Mouse (Mus musculus): ENCODE measurements around the gene Epb41. TPM values are rescaled to one million over a fixed set of nuclear protein-coding genes. Genes with fewer than 3 reads are reported as not detected.

Epb41 gene
- total and polyA plus RNA-seq, 2 experiments from 2014 or later: 29.4 to 77.1 TPM

DNA sequence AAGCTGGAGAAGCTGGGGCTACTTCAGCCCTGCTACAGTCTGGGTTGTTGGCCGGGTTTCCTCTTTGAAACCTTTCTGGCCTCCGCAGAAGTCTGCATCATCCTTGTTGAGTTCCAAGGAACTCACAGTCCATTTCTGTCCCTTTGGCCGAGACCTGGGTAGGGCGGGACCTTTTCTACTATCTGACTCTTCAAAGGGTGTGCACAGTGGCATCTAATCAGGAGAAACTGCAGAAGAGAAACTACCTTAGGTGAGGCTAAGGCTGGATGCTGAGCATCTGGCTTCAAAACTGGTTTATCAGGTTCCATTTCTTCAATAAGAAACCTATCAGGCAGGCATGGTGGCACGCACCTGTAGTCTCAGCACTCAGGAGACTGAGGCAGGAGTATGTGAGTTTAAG is 10.6 kb downstream of the Epb41 start:
- Histone ChIP-seq H3K4me1 (ENCODE audit: insufficient read depth, low read length) (no peaks in the 10 kb centered on the region), H3K4me3 (ENCODE audit: low read depth, low read length) (no peak overlapping the region), H3K4me2 (ENCODE audit: low read depth, low read length, poor library complexity, severe bottlenecking) (no peak overlapping the region), H3K27ac (ENCODE audit: low read depth, low read length) (no peak overlapping the region), H3K27me3 (ENCODE audit: insufficient read depth, low read length) (no peaks in the 10 kb centered on the region), H3K36me3 (ENCODE audit: insufficient read depth, low read length) (no peaks in the 10 kb centered on the region), H3K9ac (replicated peaks; ENCODE audit: low read length, poor library complexity, severe bottlenecking) (no peak overlapping the region), H3K9me3 (ENCODE audit: low read length) (no peaks in the 10 kb centered on the region)
- ATAC-seq (ENCODE audit: low FRiP score) (no peak), DNase-seq (ENCODE audit: low spot score) (no peak)
- no peak for TF ChIP-seq CTCF (IDR thresholded peaks at IDR 0.05)
- WGBS: 96% methylated on average over 5 of the region's 5 CpGs

DNA sequence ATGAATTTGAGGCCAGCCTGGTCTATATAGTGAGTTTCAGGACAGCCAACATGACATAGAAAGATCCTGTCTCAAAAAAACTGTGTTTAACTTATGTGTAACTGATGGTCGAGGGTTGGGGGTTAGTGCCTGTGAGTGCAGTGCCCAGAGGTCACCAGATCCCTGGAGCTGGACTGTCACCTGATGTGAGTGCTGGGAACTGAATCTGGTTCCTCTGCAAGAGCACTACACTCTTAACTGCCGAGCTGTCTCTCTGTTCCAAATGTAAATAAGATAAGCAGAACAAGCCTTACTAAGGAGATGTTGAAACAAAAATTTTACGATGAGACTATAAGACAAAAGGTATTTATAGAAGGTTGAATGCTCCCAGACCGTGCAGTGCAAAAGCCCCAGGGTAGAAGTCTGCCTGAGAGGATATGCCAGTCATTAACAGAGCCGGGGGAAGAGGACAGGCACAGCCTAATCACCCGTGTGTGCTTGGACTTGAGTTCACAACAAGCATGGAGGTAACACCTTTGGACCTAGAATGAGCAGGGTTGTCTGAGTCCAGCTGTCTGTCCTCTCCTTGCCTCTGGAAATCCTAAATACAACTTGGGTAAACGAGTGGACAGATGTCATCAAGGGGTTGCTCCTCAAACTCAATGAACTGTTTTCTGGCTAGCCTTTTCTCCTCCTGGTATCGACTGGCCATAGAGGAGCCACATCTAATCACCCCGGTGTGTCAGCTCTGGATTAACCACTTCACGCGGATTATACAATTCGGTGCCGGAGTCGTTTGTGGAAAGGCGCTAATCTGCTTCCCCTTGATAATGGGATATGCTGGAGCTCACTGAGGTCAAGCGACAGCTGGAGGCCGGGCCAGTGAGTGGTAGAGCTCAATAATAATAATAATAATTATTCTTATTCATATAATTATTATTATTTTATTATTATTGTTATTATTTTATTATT is 11.9 kb downstream of the Epb41 start:
- 55% methylated on average over 17 of the region's 17 CpGs for WGBS
- Histone ChIP-seq H3K9me3 (ENCODE audit: low read length) (no peaks in the 10 kb centered on the region), H3K27me3 (ENCODE audit: insufficient read depth, low read length) (no peaks in the 10 kb centered on the region), H3K4me2 (ENCODE audit: low read depth, low read length, poor library complexity, severe bottlenecking) (no peak overlapping the region), H3K4me3 (ENCODE audit: low read depth, low read length) (no peak overlapping the region), H3K27ac (ENCODE audit: low read depth, low read length) (no peak overlapping the region), H3K36me3 (ENCODE audit: insufficient read depth, low read length) (no peaks in the 10 kb centered on the region), H3K9ac (replicated peaks; ENCODE audit: low read length, poor library complexity, severe bottlenecking) (no peak overlapping the region), H3K4me1 (ENCODE audit: insufficient read depth, low read length) (no peaks in the 10 kb centered on the region)
- DNase-seq (ENCODE audit: low spot score) (no peak), ATAC-seq (ENCODE audit: low FRiP score) (no peak)
- TF ChIP-seq CTCF (IDR thresholded peaks at IDR 0.05): no peak

DNA sequence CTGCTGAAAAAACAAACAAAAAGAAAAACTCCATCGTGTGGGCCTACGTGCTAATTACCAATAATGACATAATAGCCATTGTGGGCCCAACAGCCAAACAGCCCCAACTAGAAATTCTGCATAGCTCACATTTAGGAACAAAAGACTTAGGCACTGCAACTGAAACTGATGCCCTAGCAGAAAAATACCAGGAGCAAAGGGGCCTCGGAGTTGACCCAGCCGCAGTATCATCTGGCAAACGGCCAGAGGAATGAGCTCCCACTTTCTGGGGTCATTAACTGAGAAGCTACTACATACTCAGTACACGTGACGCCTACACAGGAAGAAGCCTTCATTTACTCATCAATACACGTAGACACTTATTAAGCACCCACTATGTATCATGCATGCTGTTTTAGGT is 12.8 kb downstream of the Epb41 start:
- ATAC-seq (ENCODE audit: low FRiP score): no peak
- H3K4me1 ChIP-seq (ENCODE audit: insufficient read depth, low read length): no peaks in the 10 kb centered on the region

DNA sequence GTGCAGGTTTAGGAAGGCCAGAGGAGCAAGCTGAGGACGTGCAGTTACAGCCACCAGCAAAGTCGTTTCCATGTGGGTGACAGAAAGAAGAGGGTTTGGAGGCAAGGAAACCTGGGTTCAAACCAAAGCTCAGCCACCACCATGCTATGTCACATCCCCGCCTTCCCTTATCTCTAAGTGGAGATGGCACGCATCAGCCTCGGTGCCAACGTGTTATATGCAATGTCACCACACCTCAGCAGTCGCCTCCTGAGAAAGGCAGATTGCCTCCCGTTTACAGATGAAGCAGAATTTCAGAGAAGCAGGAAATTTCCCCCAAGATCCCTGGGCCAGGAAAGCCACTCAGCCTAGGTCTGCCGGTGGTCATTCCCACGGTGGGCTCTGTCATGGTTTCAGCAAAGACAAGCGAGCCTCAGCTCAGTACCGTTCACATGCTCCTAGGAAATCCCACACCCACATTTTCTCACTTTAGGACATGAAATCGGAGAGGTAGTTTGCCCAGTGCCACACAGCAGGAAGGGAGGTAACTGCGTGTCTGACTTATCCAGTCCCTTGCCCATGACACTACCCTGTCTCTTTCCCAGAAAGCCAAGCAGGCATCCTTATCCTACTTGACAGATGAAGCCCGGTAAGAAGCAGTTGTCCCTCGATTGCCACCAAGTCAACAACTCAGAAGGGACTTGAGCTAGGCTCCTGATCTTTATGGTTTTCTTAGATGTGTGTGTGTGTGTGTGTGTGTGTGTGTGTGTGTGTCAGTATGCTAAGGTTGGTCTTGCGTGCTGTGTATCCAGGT is 14.9 kb downstream of the Epb41 start:
- WGBS: 79% methylated on average over 17 of the region's 17 CpGs
- no peak overlapping the region for H3K27ac ChIP-seq (ENCODE audit: low read depth, low read length)
- no peaks in the 10 kb centered on the region for H3K9me3 ChIP-seq (ENCODE audit: low read length)
- ATAC-seq (ENCODE audit: low FRiP score) (no peak), DNase-seq (ENCODE audit: low spot score) (no peak)
- H3K36me3 ChIP-seq (ENCODE audit: insufficient read depth, low read length): no peaks in the 10 kb centered on the region
- H3K27me3 ChIP-seq (ENCODE audit: insufficient read depth, low read length): no peaks in the 10 kb centered on the region
- H3K9ac ChIP-seq (replicated peaks; ENCODE audit: low read length, poor library complexity, severe bottlenecking): no peak overlapping the region
- H3K4me1 ChIP-seq (ENCODE audit: insufficient read depth, low read length): no peaks in the 10 kb centered on the region
- H3K4me3 ChIP-seq (ENCODE audit: low read depth, low read length): no peak overlapping the region
- TF ChIP-seq CTCF (IDR thresholded peaks at IDR 0.05): no peak
- H3K4me2 ChIP-seq (ENCODE audit: low read depth, low read length, poor library complexity, severe bottlenecking): no peak overlapping the region

More for the DNA sequence above, 12.8 kb downstream of the Epb41 start:
- Histone ChIP-seq H3K4me2 (ENCODE audit: low read depth, low read length, poor library complexity, severe bottlenecking) (no peak overlapping the region), H3K4me3 (ENCODE audit: low read depth, low read length) (no peak overlapping the region), H3K27ac (ENCODE audit: low read depth, low read length) (no peak overlapping the region), H3K36me3 (ENCODE audit: insufficient read depth, low read length) (no peaks in the 10 kb centered on the region), H3K9me3 (ENCODE audit: low read length) (no peaks in the 10 kb centered on the region), H3K27me3 (ENCODE audit: insufficient read depth, low read length) (no peaks in the 10 kb centered on the region), H3K9ac (replicated peaks; ENCODE audit: low read length, poor library complexity, severe bottlenecking) (no peak overlapping the region)
- TF ChIP-seq CTCF (IDR thresholded peaks at IDR 0.05): no peak
- no peak for DNase-seq (ENCODE audit: low spot score)
- 82% methylated on average over 8 of the region's 8 CpGs for WGBS

DNA sequence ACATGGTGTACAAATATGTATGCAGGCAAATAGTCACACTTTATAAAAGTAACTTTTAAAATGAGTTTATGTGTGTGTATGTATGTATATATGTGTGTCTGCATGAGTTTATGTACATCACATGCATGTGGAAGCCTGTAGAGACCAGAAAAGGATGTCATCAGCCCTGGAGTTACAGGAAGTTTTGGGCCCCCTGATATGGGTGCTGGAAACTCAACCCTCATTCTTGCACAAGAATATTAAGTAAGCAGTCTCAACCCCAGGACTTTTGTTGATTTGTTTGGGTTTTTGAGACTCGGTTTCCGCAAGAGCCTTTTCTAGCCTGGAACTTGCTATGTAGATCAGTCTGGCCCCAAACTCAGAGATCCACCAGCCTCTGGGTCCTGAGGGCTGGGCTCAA is 15.6 kb downstream of the Epb41 start:
- 96% methylated on average over 2 of the region's 2 CpGs for WGBS
- no peak overlapping the region for H3K4me2 ChIP-seq (ENCODE audit: low read depth, low read length, poor library complexity, severe bottlenecking)
- no peak overlapping the region for H3K4me3 ChIP-seq (ENCODE audit: low read depth, low read length)
- no peaks in the 10 kb centered on the region for H3K9me3 ChIP-seq (ENCODE audit: low read length)
- H3K9ac ChIP-seq (replicated peaks; ENCODE audit: low read length, poor library complexity, severe bottlenecking): no peak overlapping the region
- TF ChIP-seq CTCF (IDR thresholded peaks at IDR 0.05): no peak
- ATAC-seq (ENCODE audit: low FRiP score) (no peak), DNase-seq (ENCODE audit: low spot score) (no peak)
- no peaks in the 10 kb centered on the region for H3K4me1 ChIP-seq (ENCODE audit: insufficient read depth, low read length)
- no peak overlapping the region for H3K27ac ChIP-seq (ENCODE audit: low read depth, low read length)
- H3K36me3 ChIP-seq (ENCODE audit: insufficient read depth, low read length): no peaks in the 10 kb centered on the region
- H3K27me3 ChIP-seq (ENCODE audit: insufficient read depth, low read length): no peaks in the 10 kb centered on the region

DNA sequence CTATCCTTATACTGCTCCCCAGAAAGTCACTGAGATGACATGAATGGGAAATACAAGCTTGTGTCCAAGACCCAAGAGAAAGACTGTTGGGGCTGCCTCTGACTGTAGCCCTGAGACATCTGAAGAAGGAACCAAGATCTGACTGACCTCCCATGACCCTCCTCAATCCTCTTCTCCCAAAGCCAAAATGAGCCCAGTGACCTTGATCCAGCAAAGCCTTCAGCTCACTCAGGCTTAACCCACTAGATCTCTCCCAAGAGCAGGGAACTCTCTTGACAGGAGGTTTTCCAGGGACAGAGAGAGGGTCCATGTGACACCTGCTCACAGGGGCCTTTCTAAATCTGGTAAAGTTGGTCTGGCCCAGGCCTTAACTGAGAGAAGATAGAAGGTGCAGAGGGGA is 17.8 kb downstream of the Epb41 start:
- H3K4me1 ChIP-seq (ENCODE audit: insufficient read depth, low read length): no peaks in the 10 kb centered on the region
- no peak overlapping the region for H3K4me2 ChIP-seq (ENCODE audit: low read depth, low read length, poor library complexity, severe bottlenecking)
- TF ChIP-seq CTCF (IDR thresholded peaks at IDR 0.05): no peak
- DNase-seq (ENCODE audit: low spot score) (no peak), ATAC-seq (ENCODE audit: low FRiP score) (no peak)
- H3K27ac ChIP-seq (ENCODE audit: low read depth, low read length): no peak overlapping the region
- no peak overlapping the region for H3K9ac ChIP-seq (replicated peaks; ENCODE audit: low read length, poor library complexity, severe bottlenecking)
- no peaks in the 10 kb centered on the region for H3K36me3 ChIP-seq (ENCODE audit: insufficient read depth, low read length)
- no peaks in the 10 kb centered on the region for H3K9me3 ChIP-seq (ENCODE audit: low read length)
- no peaks in the 10 kb centered on the region for H3K27me3 ChIP-seq (ENCODE audit: insufficient read depth, low read length)
- H3K4me3 ChIP-seq (ENCODE audit: low read depth, low read length): no peak overlapping the region
